Mouse (Mus musculus) erythroblast, adult 5-6 weeks (primary cell): ENCODE results near the gene 2310057N15Rik. TPM values are rescaled to one million over a fixed set of nuclear protein-coding genes. Genes with fewer than 3 reads are reported as not detected.
"Not testable (repeated sequence)": the region's sequence is repeated elsewhere in the genome, so short reads cannot be mapped to it uniquely, and the experiment has no call there.

Experiments
- ATAC-seq: replicated peaks from 2 replicates; pipeline ENCODE4 v1.8.0; 2016; ENCODE audit warnings: moderate number of reproducible peaks, mild to moderate bottlenecking, moderate TSS enrichment, inconsistent platforms; ENCODE audit not compliant: poor library complexity, low FRiP score, severe bottlenecking
- total RNA-seq, 2 experiments: library from RNA; stranded (forward) in 1 of 2; stranded (reverse) in 1 of 2; fragments of 150-400 nt in 1 of 2; fragments of 200-764, 138-1000 nt in 1 of 2; gene quantifications; 2 replicates each; pipeline versions ENCODE4 v1.2.3 to v1.2.4; 2015 to 2017; ENCODE audit warnings: low replicate concordance in 2 of 2

2310057N15Rik gene
- total RNA-seq (2015; ENCODE audit: low replicate concordance) (not detected in 2 replicates), total RNA-seq (2017; ENCODE audit: low replicate concordance) (not detected in 2 replicates)

- ATAC-seq: no peak
These were observed at the start of gene 2310057N15Rik for GRCm38 (mm10) chr16:88774106-88774505. 2310057N15Rik (minus strand) TSS chr16:88774206.

- no peak for ATAC-seq
These were observed 49.7 kb upstream of the 2310057N15Rik start for GRCm38 (mm10) chr16:88823736-88824135.

- ATAC-seq: no peak
These were observed 46.1 kb upstream of the 2310057N15Rik start, which contains the start of gene Krtap15 for GRCm38 (mm10) chr16:88820066-88820465. Krtap15 (plus strand) TSS chr16:88820215.

GRCm38 (mm10) chr16:88811827-88812226, 37.8 kb upstream of the 2310057N15Rik start, which contains the start of gene Gm20741:
Gm20741 (minus strand) TSS chr16:88812220.
- no peak for ATAC-seq

GRCm38 (mm10) chr16:88786786-88787185, 12.8 kb upstream of the 2310057N15Rik start:
- no peak for ATAC-seq

GRCm38 (mm10) chr16:88777596-88777995, 3.6 kb upstream of the 2310057N15Rik start, which contains the start of gene Gm5965:
Gm5965 (plus strand) TSS chr16:88777896.
- no peak for ATAC-seq

- not testable (repeated sequence) for ATAC-seq
These were observed 15.5 kb downstream of the 2310057N15Rik start, which contains the start of gene 2310034C09Rik for GRCm38 (mm10) chr16:88758547-88758946. 2310034C09Rik (plus strand) TSS chr16:88758847.

GRCm38 (mm10) chr16:88751535-88751934, 22.5 kb downstream of the 2310057N15Rik start, which contains the start of gene Krtap13:
Krtap13 (minus strand) TSS chr16:88751635.
- ATAC-seq: not testable (repeated sequence)

GRCm38 (mm10) chr16:88747943-88748342, 26.1 kb downstream of the 2310057N15Rik start:
- no peak for ATAC-seq

- no peak for ATAC-seq
These were observed 29.2 kb downstream of the 2310057N15Rik start for GRCm38 (mm10) chr16:88744750-88745340.

GRCm38 (mm10) chr16:88735391-88735790, 38.6 kb downstream of the 2310057N15Rik start:
- no peak for ATAC-seq

GRCm38 (mm10) chr16:88728812-88729275, 45.2 kb downstream of the 2310057N15Rik start, which contains the start of gene Krtap13-1:
Krtap13-1 (plus strand) TSS chr16:88728862.
- no peak for ATAC-seq

Other genes starting within 250 kb of the 2310057N15Rik start
- gene Cldn8, start 211.0 kb downstream of the 2310057N15Rik start, total RNA-seq (2015; ENCODE audit: low replicate concordance): not detected in 2 replicates
- not detected in 2 replicates for gene Cldn8, start 211.0 kb downstream of the 2310057N15Rik start, total RNA-seq (2017; ENCODE audit: low replicate concordance)
- gene Krtap24-1, start 161.9 kb downstream of the 2310057N15Rik start, total RNA-seq (2015; ENCODE audit: low replicate concordance): not detected in 2 replicates
- gene Krtap24-1, start 161.9 kb downstream of the 2310057N15Rik start, total RNA-seq (2017; ENCODE audit: low replicate concordance): not detected in 2 replicates
- not detected in 2 replicates for gene 2310079G19Rik, start 146.5 kb downstream of the 2310057N15Rik start, total RNA-seq (2015; ENCODE audit: low replicate concordance)
- gene 2310079G19Rik, start 146.5 kb downstream of the 2310057N15Rik start, total RNA-seq (2017; ENCODE audit: low replicate concordance): not detected in 2 replicates
- gene Krtap26-1, start 126.4 kb downstream of the 2310057N15Rik start, total RNA-seq (2015; ENCODE audit: low replicate concordance): not detected in 2 replicates
- not detected in 2 replicates for gene Krtap26-1, start 126.4 kb downstream of the 2310057N15Rik start, total RNA-seq (2017; ENCODE audit: low replicate concordance)
- not detected in 2 replicates for gene Krtap27-1, start 102.5 kb downstream of the 2310057N15Rik start, total RNA-seq (2015; ENCODE audit: low replicate concordance)
- gene Krtap27-1, start 102.5 kb downstream of the 2310057N15Rik start, total RNA-seq (2017; ENCODE audit: low replicate concordance): not detected in 2 replicates
- gene 2310061N02Rik, start 66.2 kb downstream of the 2310057N15Rik start, total RNA-seq (2015; ENCODE audit: low replicate concordance): not detected in 2 replicates
- gene 2310061N02Rik, start 66.2 kb downstream of the 2310057N15Rik start, total RNA-seq (2017; ENCODE audit: low replicate concordance): not detected in 2 replicates
- gene Krtap13-1, start 45.3 kb downstream of the 2310057N15Rik start, total RNA-seq (2015; ENCODE audit: low replicate concordance): not detected in 2 replicates
- not detected in 2 replicates for gene Krtap13-1, start 45.3 kb downstream of the 2310057N15Rik start, total RNA-seq (2017; ENCODE audit: low replicate concordance)
- not detected in 2 replicates for gene Krtap13, start 22.6 kb downstream of the 2310057N15Rik start, total RNA-seq (2015; ENCODE audit: low replicate concordance)
- gene Krtap13, start 22.6 kb downstream of the 2310057N15Rik start, total RNA-seq (2017; ENCODE audit: low replicate concordance): not detected in 2 replicates
- not detected in 2 replicates for gene 2310034C09Rik, start 15.4 kb downstream of the 2310057N15Rik start, total RNA-seq (2015; ENCODE audit: low replicate concordance)
- not detected in 2 replicates for gene 2310034C09Rik, start 15.4 kb downstream of the 2310057N15Rik start, total RNA-seq (2017; ENCODE audit: low replicate concordance)
- not detected in 2 replicates for gene Gm5965, start 3.7 kb upstream of the 2310057N15Rik start, total RNA-seq (2015; ENCODE audit: low replicate concordance)
- gene Gm5965, start 3.7 kb upstream of the 2310057N15Rik start, total RNA-seq (2017; ENCODE audit: low replicate concordance): not detected in 2 replicates
- gene Gm20741, start 38.0 kb upstream of the 2310057N15Rik start, total RNA-seq (2015; ENCODE audit: low replicate concordance): not detected in 2 replicates
- gene Gm20741, start 38.0 kb upstream of the 2310057N15Rik start, total RNA-seq (2017; ENCODE audit: low replicate concordance): not detected in 2 replicates
- gene Krtap15, start 46.0 kb upstream of the 2310057N15Rik start, total RNA-seq (2015; ENCODE audit: low replicate concordance): not detected in 2 replicates
- not detected in 2 replicates for gene Krtap15, start 46.0 kb upstream of the 2310057N15Rik start, total RNA-seq (2017; ENCODE audit: low replicate concordance)
- gene Krtap14, start 51.9 kb upstream of the 2310057N15Rik start, total RNA-seq (2015; ENCODE audit: low replicate concordance): not detected in 2 replicates
- not detected in 2 replicates for gene Krtap14, start 51.9 kb upstream of the 2310057N15Rik start, total RNA-seq (2017; ENCODE audit: low replicate concordance)
- gene Krtap19-1, start 95.2 kb upstream of the 2310057N15Rik start, total RNA-seq (2015; ENCODE audit: low replicate concordance): not detected in 2 replicates
- not detected in 2 replicates for gene Krtap19-1, start 95.2 kb upstream of the 2310057N15Rik start, total RNA-seq (2017; ENCODE audit: low replicate concordance)
- not detected in 2 replicates for gene Krtap19-2, start 100.1 kb upstream of the 2310057N15Rik start, total RNA-seq (2015; ENCODE audit: low replicate concordance)
- not detected in 2 replicates for gene Krtap19-2, start 100.1 kb upstream of the 2310057N15Rik start, total RNA-seq (2017; ENCODE audit: low replicate concordance)
- not detected in 2 replicates for gene Krtap19-3, start 103.8 kb upstream of the 2310057N15Rik start, total RNA-seq (2015; ENCODE audit: low replicate concordance)
- gene Krtap19-3, start 103.8 kb upstream of the 2310057N15Rik start, total RNA-seq (2017; ENCODE audit: low replicate concordance): not detected in 2 replicates
- gene Krtap19-4, start 110.9 kb upstream of the 2310057N15Rik start, total RNA-seq (2015; ENCODE audit: low replicate concordance): not detected in 2 replicates
- gene Krtap19-4, start 110.9 kb upstream of the 2310057N15Rik start, total RNA-seq (2017; ENCODE audit: low replicate concordance): not detected in 2 replicates
- gene Krtap19-5, start 122.3 kb upstream of the 2310057N15Rik start, total RNA-seq (2015; ENCODE audit: low replicate concordance): not detected in 2 replicates
- not detected in 2 replicates for gene Krtap19-5, start 122.3 kb upstream of the 2310057N15Rik start, total RNA-seq (2017; ENCODE audit: low replicate concordance)
- gene Krtap19-9b, start 158.1 kb upstream of the 2310057N15Rik start, total RNA-seq (2015; ENCODE audit: low replicate concordance): not detected in 2 replicates
- gene Krtap19-9b, start 158.1 kb upstream of the 2310057N15Rik start, total RNA-seq (2017; ENCODE audit: low replicate concordance): not detected in 2 replicates
- not detected in 2 replicates for gene Krtap16-3, start 188.7 kb upstream of the 2310057N15Rik start, total RNA-seq (2015; ENCODE audit: low replicate concordance)
- not detected in 2 replicates for gene Krtap16-3, start 188.7 kb upstream of the 2310057N15Rik start, total RNA-seq (2017; ENCODE audit: low replicate concordance)
- not detected in 2 replicates for gene Krtap22-2, start 236.6 kb upstream of the 2310057N15Rik start, total RNA-seq (2015; ENCODE audit: low replicate concordance)
- gene Krtap22-2, start 236.6 kb upstream of the 2310057N15Rik start, total RNA-seq (2017; ENCODE audit: low replicate concordance): not detected in 2 replicates
- gene Gm10229, start 241.1 kb upstream of the 2310057N15Rik start, total RNA-seq (2015; ENCODE audit: low replicate concordance): not detected in 2 replicates
- gene Gm10229, start 241.1 kb upstream of the 2310057N15Rik start, total RNA-seq (2017; ENCODE audit: low replicate concordance): not detected in 2 replicates